Mouse (Mus musculus): Measurements from ENCODE around the gene Rbfox2. TPM values are rescaled to one million over a fixed set of nuclear protein-coding genes. Genes with fewer than 3 reads are reported as not detected.

The Rbfox2 gene
- 119 and 123 TPM in 2 replicates for polyA plus RNA-seq (2016; fragmentation: Nextera tagmentation; extraction: Ambion mirVana)

GRCm38 (mm10) chr15:77306547-77307261 is at the start of gene Rbfox2:
TSS of gene Rbfox2 (minus strand) at chr15:77307004.
- peak within 1 kb of the TSS; percentile 92 for H3K4me3 ChIP-seq (replicated peaks)
- H3K4me1 ChIP-seq = peaks cover 32% of the 10 kb centered on the region
- under 1% methylated on average over 88 of the region's 90 CpGs for WGBS
- ATAC-seq (ENCODE audit: low FRiP score) = peak; percentile 95
- 0 out of 2 replicates have a peak, but pooled peaks cover 2% of the 10 kb centered on the region for H3K36me3 ChIP-seq (replicated peaks)
- H3K9ac ChIP-seq = peak within 1 kb of the TSS; percentile 96
- peak within 1 kb of the TSS; percentile 76 for H3K4me2 ChIP-seq
- H3K9me3 ChIP-seq = no peaks in the 10 kb centered on the region
- H3K27ac ChIP-seq = peak within 1 kb of the TSS; percentile 99
- no peaks in the 10 kb centered on the region for H3K27me3 ChIP-seq

GRCm38 (mm10) chr15:77356248-77356810 is 49.5 kb upstream of the Rbfox2 start:
- Histone ChIP-seq H3K9ac (no peak overlapping the region), H3K9me3 (no peaks in the 10 kb centered on the region), H3K4me1 (peaks cover 66% of the 10 kb centered on the region), H3K27me3 (peaks cover 7% of the 10 kb centered on the region; the same call in 1 of the 2 replicates), H3K4me3 (replicated peaks) (no peak overlapping the region), H3K27ac (peak overlapping the region; percentile 63), H3K4me2 (peak overlapping the region; percentile 31), H3K36me3 (replicated peaks) (no peaks in the 10 kb centered on the region)
- peak; percentile 41 for ATAC-seq (ENCODE audit: low FRiP score)
- 18% methylated on average over 11 of the region's 11 CpGs for WGBS

GRCm38 (mm10) chr15:77354848-77355551 is 48.2 kb upstream of the Rbfox2 start:
- H3K4me1 ChIP-seq = peaks cover 62% of the 10 kb centered on the region
- ATAC-seq (ENCODE audit: low FRiP score) = no peak
- H3K4me2 ChIP-seq = no peak overlapping the region
- no peaks in the 10 kb centered on the region for H3K9me3 ChIP-seq
- H3K27me3 ChIP-seq = peaks cover 7% of the 10 kb centered on the region; the same call in 1 of the 2 replicates
- H3K27ac ChIP-seq = peak overlapping the region; percentile 69
- H3K36me3 ChIP-seq (replicated peaks) = no peaks in the 10 kb centered on the region
- H3K4me3 ChIP-seq (replicated peaks) = no peak overlapping the region
- 60% methylated on average over 6 of the region's 6 CpGs for WGBS
- H3K9ac ChIP-seq = no peak overlapping the region

- 67% methylated on average over 4 of the region's 4 CpGs for WGBS
- no peak overlapping the region for H3K4me3 ChIP-seq (replicated peaks)
- H3K4me2 ChIP-seq = no peak overlapping the region
- no peaks in the 10 kb centered on the region for H3K9me3 ChIP-seq
- H3K27ac ChIP-seq = peak overlapping the region; percentile 69
- no peaks in the 10 kb centered on the region for H3K36me3 ChIP-seq (replicated peaks)
- no peak overlapping the region for H3K9ac ChIP-seq
- ATAC-seq (ENCODE audit: low FRiP score) = no peak
- peaks cover 7% of the 10 kb centered on the region; the same call in 1 of the 2 replicates for H3K27me3 ChIP-seq
- H3K4me1 ChIP-seq = peaks cover 60% of the 10 kb centered on the region
These were observed 47.7 kb upstream of the Rbfox2 start for GRCm38 (mm10) chr15:77354496-77354847.

GRCm38 (mm10) chr15:77353764-77354163 is 47.0 kb upstream of the Rbfox2 start:
- H3K9ac ChIP-seq = no peak overlapping the region
- H3K4me3 ChIP-seq (replicated peaks) = no peak overlapping the region
- 0 out of 2 replicates have a peak overlapping the region, but pooled peaks have one; percentile 50 for H3K27ac ChIP-seq
- H3K36me3 ChIP-seq (replicated peaks) = no peaks in the 10 kb centered on the region
- peaks cover 7% of the 10 kb centered on the region; the same call in 1 of the 2 replicates for H3K27me3 ChIP-seq
- no peak for ATAC-seq (ENCODE audit: low FRiP score)
- 57% methylated on average over 4 of the region's 4 CpGs for WGBS
- H3K4me1 ChIP-seq = peaks cover 53% of the 10 kb centered on the region
- H3K9me3 ChIP-seq = no peaks in the 10 kb centered on the region
- H3K4me2 ChIP-seq = no peak overlapping the region

GRCm38 (mm10) chr15:77352863-77353262 is 46.1 kb upstream of the Rbfox2 start:
- Histone ChIP-seq H3K9me3 (no peaks in the 10 kb centered on the region), H3K4me3 (replicated peaks) (no peak overlapping the region), H3K36me3 (replicated peaks) (no peaks in the 10 kb centered on the region), H3K27me3 (peaks cover 7% of the 10 kb centered on the region; the same call in 1 of the 2 replicates), H3K4me1 (peaks cover 48% of the 10 kb centered on the region), H3K27ac (no peak overlapping the region), H3K9ac (no peak overlapping the region), H3K4me2 (no peak overlapping the region)
- 66% methylated on average over 7 of the region's 7 CpGs for WGBS
- no peak for ATAC-seq (ENCODE audit: low FRiP score)

- WGBS = 91% methylated on average over 7 of the region's 7 CpGs
- no peaks in the 10 kb centered on the region for H3K9me3 ChIP-seq
- H3K4me3 ChIP-seq (replicated peaks) = no peak overlapping the region
- no peak overlapping the region for H3K4me2 ChIP-seq
- ATAC-seq (ENCODE audit: low FRiP score) = no peak
- H3K27ac ChIP-seq = no peak overlapping the region
- no peak overlapping the region for H3K9ac ChIP-seq
- H3K36me3 ChIP-seq (replicated peaks) = no peaks in the 10 kb centered on the region
- peaks cover 7% of the 10 kb centered on the region for H3K27me3 ChIP-seq
- peaks cover 27% of the 10 kb centered on the region for H3K4me1 ChIP-seq
These were observed 43.3 kb upstream of the Rbfox2 start for GRCm38 (mm10) chr15:77350117-77350516.

GRCm38 (mm10) chr15:77348146-77348545 is 41.3 kb upstream of the Rbfox2 start:
- 84% methylated on average over 7 of the region's 7 CpGs for WGBS

GRCm38 (mm10) chr15:77344127-77345125 is 37.6 kb upstream of the Rbfox2 start:
- Histone ChIP-seq H3K27ac (peak overlapping the region; percentile 61), H3K9ac (no peak overlapping the region), H3K4me1 (peaks cover 22% of the 10 kb centered on the region), H3K4me3 (replicated peaks) (no peak overlapping the region), H3K9me3 (no peaks in the 10 kb centered on the region), H3K27me3 (no peaks in the 10 kb centered on the region; the same call in 1 of the 2 replicates), H3K36me3 (replicated peaks) (no peaks in the 10 kb centered on the region), H3K4me2 (no peak overlapping the region)
- ATAC-seq (ENCODE audit: low FRiP score) = no peak
- 58% methylated on average over 17 of the region's 17 CpGs for WGBS

More at GRCm38 (mm10) chr15:77348146-77348545, 41.3 kb upstream of the Rbfox2 start:
- Histone ChIP-seq H3K27ac (no peak overlapping the region), H3K27me3 (peaks cover 6% of the 10 kb centered on the region), H3K36me3 (replicated peaks) (no peaks in the 10 kb centered on the region), H3K4me2 (no peak overlapping the region), H3K4me1 (peaks cover 25% of the 10 kb centered on the region), H3K9me3 (no peaks in the 10 kb centered on the region), H3K4me3 (replicated peaks) (no peak overlapping the region), H3K9ac (no peak overlapping the region)
- no peak for ATAC-seq (ENCODE audit: low FRiP score)

- H3K36me3 ChIP-seq (replicated peaks) = no peaks in the 10 kb centered on the region
- peaks cover 22% of the 10 kb centered on the region for H3K4me1 ChIP-seq
- H3K9me3 ChIP-seq = no peaks in the 10 kb centered on the region
- H3K4me3 ChIP-seq (replicated peaks) = peak overlapping the region; percentile 21
- H3K4me2 ChIP-seq = peak overlapping the region; percentile 51
- 16% methylated on average over 13 of the region's 13 CpGs for WGBS
- peak overlapping the region; percentile 61 for H3K27ac ChIP-seq
- H3K27me3 ChIP-seq = no peaks in the 10 kb centered on the region; the same call in 1 of the 2 replicates
- H3K9ac ChIP-seq = peak overlapping the region; percentile 25; the same call in 1 of the 2 replicates
- peak; percentile 77 for ATAC-seq (ENCODE audit: low FRiP score)
These were observed 36.8 kb upstream of the Rbfox2 start for GRCm38 (mm10) chr15:77343527-77344091.

GRCm38 (mm10) chr15:77342962-77343526 is 36.2 kb upstream of the Rbfox2 start:
- peak overlapping the region; percentile 25; the same call in 1 of the 2 replicates for H3K9ac ChIP-seq
- no peaks in the 10 kb centered on the region for H3K36me3 ChIP-seq (replicated peaks)
- no peak for ATAC-seq (ENCODE audit: low FRiP score)
- 35% methylated on average over 18 of the region's 18 CpGs for WGBS
- H3K27ac ChIP-seq = 0 out of 2 replicates have a peak overlapping the region, but pooled peaks have one; percentile 61
- no peaks in the 10 kb centered on the region for H3K9me3 ChIP-seq
- H3K4me1 ChIP-seq = peaks cover 22% of the 10 kb centered on the region
- H3K27me3 ChIP-seq = no peaks in the 10 kb centered on the region; the same call in 1 of the 2 replicates
- peak overlapping the region; percentile 51 for H3K4me2 ChIP-seq
- H3K4me3 ChIP-seq (replicated peaks) = peak overlapping the region; percentile 21

Data from forebrain, embryonic 12.5 days (tissue).